Mouse (Mus musculus) limb, embryonic 11.5 days (tissue): Measurements from ENCODE around the gene Cxcl9. TPM values are rescaled to one million over a fixed set of nuclear protein-coding genes. Genes with fewer than 3 reads are reported as not detected.

Source experiments
- ATAC-seq: fragments of 200-750 bp; cut with Nextera tagmentation; 2 replicates; pipeline ENCODE4 v1.8.0; 2017; ENCODE audit warnings: low read depth; ENCODE audit not compliant: insufficient number of reproducible peaks, low FRiP score, low TSS enrichment
- DNase-seq: peaks from one replicate; pipeline ENCODE4 v3.0.0-alpha.2; 2015; ENCODE audit warnings: low spot score
- H3K27ac ChIP-seq: fragments of 300-500 bp; sonication (generic); replicated peaks from 2 replicates; pipeline ENCODE4 v1.5.1; 2014; ENCODE audit warnings: low read depth, mild to moderate bottlenecking, low read length
- H3K27me3 ChIP-seq: fragments of 300-500 bp; sonication (generic); 2 replicates; pipeline ENCODE4 v1.6.1; 2014; ENCODE audit warnings: mild to moderate bottlenecking, low read length, mixed read lengths; ENCODE audit not compliant: control insufficient read depth, insufficient read depth
- H3K36me3 ChIP-seq: fragments of 300-500 bp; sonication (generic); 2 replicates; pipeline ENCODE4 v1.6.1; 2014; ENCODE audit warnings: mild to moderate bottlenecking, low read length, moderate library complexity, mixed read lengths; ENCODE audit not compliant: control insufficient read depth, insufficient read depth
- H3K4me1 ChIP-seq: fragments of 300-500 bp; sonication (generic); 2 replicates; pipeline ENCODE4 v1.6.1; 2014; ENCODE audit warnings: low read length, mixed read lengths; ENCODE audit not compliant: control insufficient read depth, insufficient read depth
- H3K4me2 ChIP-seq: fragments of 300-500 bp; sonication (generic); 2 replicates; pipeline ENCODE4 v1.6.1; 2014; ENCODE audit warnings: low read depth, mild to moderate bottlenecking, moderate library complexity; ENCODE audit not compliant: severe bottlenecking
- H3K4me3 ChIP-seq: fragments of 300-500 bp; sonication (generic); 2 replicates; pipeline ENCODE4 v1.5.1; 2014; ENCODE audit warnings: low read depth, low read length
- H3K9ac ChIP-seq: fragments of 300-500 bp; sonication (generic); 2 replicates; pipeline ENCODE4 v1.6.1; 2014; ENCODE audit warnings: mild to moderate bottlenecking, low read length
- H3K9me3 ChIP-seq: fragments of 300-500 bp; sonication (generic); 2 replicates; pipeline ENCODE4 v1.6.1; 2016; ENCODE audit warnings: low read length; ENCODE audit not compliant: control insufficient read depth
- WGBS: fragments of 180-500 bp; shearing (Covaris S2); extraction: QIAGEN DNeasy Blood & Tissue Kit; methylation state at CpG from one replicate; pipeline ENCODE4 v1.1.7; 2014; 5-methylcytosine and 5-hydroxymethylcytosine counted together
- polyA plus RNA-seq: library from polyadenylated mRNA; unstranded; fragments of >200 nt; fragmentation: Nextera tagmentation; extraction: Ambion mirVana; gene quantifications from 2 replicates; pipeline ENCODE4 v1.2.1, GENCODE M21; 2014

The Cxcl9 gene
- polyA plus RNA-seq, 1 experiment from 2014 or later, result not detected

DNA sequence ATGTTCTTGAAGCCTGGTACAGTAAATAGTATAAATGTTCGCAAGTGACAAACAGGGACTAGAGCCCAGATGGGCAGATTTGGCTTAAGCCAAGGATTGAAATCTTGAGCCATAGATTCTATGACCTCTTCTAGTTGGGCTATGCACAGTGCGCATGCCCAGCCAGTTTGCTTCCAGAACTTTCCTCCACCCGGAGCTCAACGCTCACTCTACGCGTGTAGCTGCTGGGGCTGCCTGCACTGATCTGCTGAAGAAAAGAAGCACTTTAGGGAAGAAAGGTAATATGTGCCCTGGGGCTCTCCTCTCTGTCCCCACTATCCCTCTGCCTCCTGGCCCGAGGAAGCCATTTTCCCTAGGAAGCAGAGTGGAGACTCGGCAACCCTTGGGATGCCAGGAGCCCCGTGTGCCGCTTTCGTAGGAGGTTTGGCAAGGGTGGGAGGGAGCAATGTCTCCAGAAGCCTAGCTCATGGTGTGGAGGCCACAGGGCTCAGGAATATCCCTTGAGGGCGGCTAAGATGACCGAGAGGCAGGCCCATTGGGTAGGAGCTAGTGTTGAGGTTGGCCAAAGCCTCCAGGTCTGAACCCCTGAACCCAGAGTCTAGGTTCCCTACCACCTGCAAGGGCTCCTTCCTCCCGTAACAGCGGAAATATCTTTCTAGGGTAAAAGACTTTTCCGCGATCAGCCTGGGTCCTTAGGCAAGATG is 3.9 kb upstream of the Cxcl9 start, which contains the start of gene Art3:
Gene Art3 (plus strand): TSS at position 193 of the 704 bp plus-strand sequence.
- H3K36me3 ChIP-seq, result no peaks in the 10 kb centered on the region
- no peak within 1 kb of the TSS for H3K4me3 ChIP-seq
- 94% methylated on average over 17 of the region's 17 CpGs for WGBS
- H3K4me1 ChIP-seq, result no peaks in the 10 kb centered on the region
- H3K27ac ChIP-seq, result no peak within 1 kb of the TSS
- no peaks in the 10 kb centered on the region for H3K27me3 ChIP-seq
- DNase-seq (no peak), ATAC-seq (no peak)
- H3K4me2 ChIP-seq, result no peak within 1 kb of the TSS
- no peaks in the 10 kb centered on the region for H3K9me3 ChIP-seq
- H3K9ac ChIP-seq, result no peak within 1 kb of the TSS

DNA sequence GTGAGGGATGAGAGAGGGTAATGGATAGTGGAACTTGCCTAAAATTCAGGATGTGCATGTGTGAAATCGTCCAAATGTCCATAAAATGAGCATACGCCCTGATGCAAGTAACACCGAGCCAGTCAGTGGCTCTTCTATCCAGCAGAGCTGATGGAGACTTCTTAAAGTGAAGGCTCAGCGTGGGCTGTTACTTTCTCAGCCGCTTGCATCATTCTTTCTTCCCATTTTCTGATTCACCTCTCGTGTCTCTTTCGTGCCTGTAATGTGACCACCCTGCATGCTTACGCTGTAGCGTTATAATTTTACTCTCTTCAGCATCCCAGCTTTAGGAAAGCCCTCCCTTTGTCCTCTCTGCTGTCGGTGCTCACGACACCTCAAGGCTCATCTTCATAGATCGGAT is 3.2 kb upstream of the Cxcl9 start:
- ATAC-seq (no peak), DNase-seq (no peak)
- Histone ChIP-seq H3K4me1 (no peaks in the 10 kb centered on the region), H3K9me3 (no peaks in the 10 kb centered on the region), H3K27me3 (no peaks in the 10 kb centered on the region), H3K36me3 (no peaks in the 10 kb centered on the region), H3K27ac (no peak overlapping the region), H3K4me2 (no peak overlapping the region), H3K4me3 (no peak overlapping the region), H3K9ac (no peak overlapping the region)
- WGBS, result 89% methylated on average over 12 of the region's 12 CpGs

DNA sequence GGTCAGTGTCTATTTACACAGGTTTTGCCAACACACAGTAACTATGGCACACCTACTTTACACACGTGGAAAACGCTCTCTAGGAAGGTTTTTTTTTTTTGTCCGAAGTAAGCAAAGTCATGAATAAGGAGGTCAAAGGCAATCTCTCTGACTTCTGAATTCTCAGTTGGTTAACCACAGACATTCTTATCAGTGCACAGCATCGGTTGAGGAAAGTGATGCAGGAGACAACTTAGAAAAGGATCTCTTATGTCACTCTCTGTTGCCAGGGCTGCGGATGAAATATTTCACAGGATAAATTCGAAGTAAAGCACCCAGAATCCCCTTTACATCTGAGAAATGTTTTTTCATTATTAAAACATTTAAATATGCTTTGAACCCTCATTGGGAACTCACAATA is 512 bp downstream of the Cxcl9 start:
- DNase-seq, result no peak
- Histone ChIP-seq H3K36me3 (no peaks in the 10 kb centered on the region), H3K4me1 (no peaks in the 10 kb centered on the region), H3K9me3 (no peaks in the 10 kb centered on the region), H3K4me2 (no peak overlapping the region), H3K9ac (no peak overlapping the region), H3K27me3 (no peaks in the 10 kb centered on the region), H3K27ac (no peak overlapping the region), H3K4me3 (no peak overlapping the region)
- ATAC-seq, result no peak
- 89% methylated on average over 6 of the region's 6 CpGs for WGBS

DNA sequence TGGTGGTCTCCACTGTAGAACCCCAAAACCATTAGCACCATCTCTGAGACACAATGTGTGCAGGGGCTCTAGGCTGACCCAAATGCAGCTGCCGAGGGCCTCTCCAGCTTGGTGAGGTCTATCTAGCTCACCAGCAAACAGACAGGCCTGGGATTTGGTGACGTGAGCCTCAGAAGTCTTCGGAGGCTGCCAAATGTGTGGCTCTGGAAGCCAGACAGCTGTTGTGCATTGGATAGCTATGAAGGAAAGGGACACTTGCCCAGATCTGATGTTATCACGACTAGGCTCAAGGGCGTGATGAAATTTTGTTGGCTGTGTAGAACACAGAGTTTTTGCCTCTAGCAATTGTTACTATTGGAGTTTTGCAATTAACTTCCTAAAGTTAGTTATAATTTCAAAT is 4.6 kb downstream of the Cxcl9 start:
- ATAC-seq, result no peak
- H3K27me3 ChIP-seq, result no peaks in the 10 kb centered on the region
- H3K9me3 ChIP-seq, result no peaks in the 10 kb centered on the region
- no peaks in the 10 kb centered on the region for H3K36me3 ChIP-seq
- WGBS, result 79% methylated on average over 5 of the region's 5 CpGs
- no peak for DNase-seq
- no peaks in the 10 kb centered on the region for H3K4me1 ChIP-seq
- no peak overlapping the region for H3K9ac ChIP-seq
- H3K4me2 ChIP-seq, result no peak overlapping the region
- H3K27ac ChIP-seq, result no peak overlapping the region
- H3K4me3 ChIP-seq, result no peak overlapping the region

DNA sequence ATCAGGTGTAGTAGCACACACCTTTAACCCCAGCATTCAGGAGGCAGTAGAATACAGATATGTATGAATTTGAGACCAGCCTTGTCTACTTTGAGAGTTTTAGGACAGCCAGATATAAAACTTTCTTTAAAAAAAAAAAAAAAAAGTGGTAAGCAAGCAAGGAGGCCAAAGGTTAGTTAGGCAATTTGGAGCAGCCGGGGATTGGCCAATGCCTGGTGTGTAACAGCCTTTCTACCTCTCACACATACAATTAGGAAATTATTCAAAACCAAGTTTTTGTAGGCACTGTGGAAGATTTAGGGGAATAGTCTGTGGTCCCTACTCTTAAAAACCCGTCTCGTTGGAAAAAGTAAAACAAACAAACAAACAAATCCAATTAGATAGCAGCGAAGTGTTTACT is 5.3 kb downstream of the Cxcl9 start:
- ATAC-seq, result no peak
- no peak overlapping the region for H3K4me3 ChIP-seq
- no peaks in the 10 kb centered on the region for H3K36me3 ChIP-seq
- no peaks in the 10 kb centered on the region for H3K9me3 ChIP-seq
- H3K4me1 ChIP-seq, result no peaks in the 10 kb centered on the region
- H3K9ac ChIP-seq, result no peak overlapping the region
- DNase-seq, result no peak
- 85% methylated on average over 4 of the region's 4 CpGs for WGBS
- no peak overlapping the region for H3K4me2 ChIP-seq
- no peak overlapping the region for H3K27ac ChIP-seq
- no peaks in the 10 kb centered on the region for H3K27me3 ChIP-seq

DNA sequence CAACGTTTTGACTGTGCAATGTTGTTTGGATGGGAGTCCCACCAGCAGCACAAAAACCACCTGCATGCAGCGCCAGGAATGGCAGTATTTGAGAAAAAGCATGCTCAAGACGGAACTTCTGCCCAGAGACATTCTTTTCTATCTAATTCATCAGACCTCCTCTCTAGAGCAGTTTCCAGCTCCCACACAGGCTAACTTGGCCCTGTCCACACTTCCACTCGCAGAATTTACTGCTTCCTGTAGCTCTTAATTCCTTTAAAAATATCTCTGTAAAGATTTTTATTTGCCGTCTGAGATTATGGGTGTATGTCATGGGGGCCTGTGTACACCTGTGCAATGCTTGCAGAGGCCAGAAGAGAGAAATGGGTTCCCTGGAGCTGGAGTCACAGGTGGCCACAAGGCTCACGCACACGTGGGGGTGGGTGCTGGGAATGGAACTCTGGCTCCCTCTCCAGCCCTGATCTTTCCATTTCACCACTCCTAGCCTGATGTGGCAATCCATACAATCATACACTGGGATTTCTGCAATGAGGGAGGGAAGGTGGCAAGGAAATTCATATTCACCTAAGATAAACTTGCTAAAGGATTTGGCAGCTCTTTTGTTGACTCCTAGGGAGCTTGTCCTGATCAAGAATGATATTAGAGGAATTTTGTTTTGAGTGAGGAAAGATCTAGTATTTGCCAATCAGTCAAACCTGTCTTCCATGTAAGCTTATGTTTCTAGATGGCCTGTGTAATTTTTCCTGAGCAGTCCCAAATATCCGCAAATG is 6.1 kb downstream of the Cxcl9 start:
- H3K27ac ChIP-seq, result no peak overlapping the region
- H3K27me3 ChIP-seq, result no peaks in the 10 kb centered on the region
- 71% methylated on average over 8 of the region's 8 CpGs for WGBS
- no peak overlapping the region for H3K4me3 ChIP-seq
- no peaks in the 10 kb centered on the region for H3K4me1 ChIP-seq
- H3K9me3 ChIP-seq, result no peaks in the 10 kb centered on the region
- H3K9ac ChIP-seq, result no peak overlapping the region
- H3K36me3 ChIP-seq, result no peaks in the 10 kb centered on the region
- H3K4me2 ChIP-seq, result no peak overlapping the region
- DNase-seq (no peak), ATAC-seq (no peak)

DNA sequence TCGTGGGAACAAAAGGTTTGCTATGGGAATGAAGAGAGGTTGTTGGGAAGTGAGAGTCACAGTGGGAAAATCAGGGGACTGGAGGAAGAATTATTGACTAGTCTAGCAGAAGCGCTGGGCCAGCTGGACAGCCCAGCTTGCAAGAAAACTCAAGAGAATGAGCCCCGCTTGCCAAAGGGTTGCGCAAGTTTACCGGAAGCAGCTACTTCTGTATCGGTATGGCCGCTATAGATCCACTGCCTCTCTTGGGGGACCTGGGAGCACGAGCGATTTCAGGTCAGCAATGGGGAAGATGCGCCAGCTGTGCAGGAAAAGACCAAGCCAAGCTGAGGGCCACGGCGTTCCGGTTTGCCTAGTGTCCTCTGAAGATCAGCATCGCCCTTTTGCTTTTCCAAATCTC is 9.3 kb downstream of the Cxcl9 start:
- Histone ChIP-seq H3K4me1 (no peaks in the 10 kb centered on the region), H3K27me3 (no peaks in the 10 kb centered on the region), H3K27ac (no peak overlapping the region), H3K4me2 (no peak overlapping the region), H3K9ac (no peak overlapping the region), H3K4me3 (no peak overlapping the region), H3K36me3 (no peaks in the 10 kb centered on the region), H3K9me3 (no peaks in the 10 kb centered on the region)
- DNase-seq (no peak), ATAC-seq (no peak)
- WGBS, result 94% methylated on average over 14 of the region's 14 CpGs

DNA sequence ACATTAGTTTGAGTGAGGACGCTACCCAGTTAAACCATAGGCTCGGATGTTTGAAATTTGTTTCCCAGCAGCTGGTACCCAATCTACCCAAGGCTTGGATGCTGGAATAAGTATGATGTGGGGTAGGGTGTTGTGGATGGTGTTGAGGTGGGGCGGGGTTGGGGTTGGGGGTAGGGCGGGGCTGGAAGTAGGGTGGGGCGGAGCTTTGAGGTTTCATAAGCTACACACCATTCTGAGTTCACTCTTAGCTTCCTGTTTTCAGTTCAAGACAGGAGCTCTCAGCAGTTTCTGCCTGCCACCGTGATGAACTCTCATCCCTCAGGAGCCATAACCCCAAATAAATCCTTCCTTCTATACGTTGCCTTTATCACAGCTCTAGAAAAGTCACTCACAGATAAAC is 9.8 kb downstream of the Cxcl9 start:
- no peaks in the 10 kb centered on the region for H3K9me3 ChIP-seq
- no peak overlapping the region for H3K4me3 ChIP-seq
- no peaks in the 10 kb centered on the region for H3K36me3 ChIP-seq
- H3K27ac ChIP-seq, result no peak overlapping the region
- DNase-seq (no peak), ATAC-seq (no peak)
- no peaks in the 10 kb centered on the region for H3K27me3 ChIP-seq
- H3K4me1 ChIP-seq, result no peaks in the 10 kb centered on the region
- WGBS, result 84% methylated on average over 7 of the region's 7 CpGs
- H3K4me2 ChIP-seq, result no peak overlapping the region
- no peak overlapping the region for H3K9ac ChIP-seq
